Mouse (Mus musculus): ENCODE results near the gene Vps29.

The Vps29 gene

DNA sequence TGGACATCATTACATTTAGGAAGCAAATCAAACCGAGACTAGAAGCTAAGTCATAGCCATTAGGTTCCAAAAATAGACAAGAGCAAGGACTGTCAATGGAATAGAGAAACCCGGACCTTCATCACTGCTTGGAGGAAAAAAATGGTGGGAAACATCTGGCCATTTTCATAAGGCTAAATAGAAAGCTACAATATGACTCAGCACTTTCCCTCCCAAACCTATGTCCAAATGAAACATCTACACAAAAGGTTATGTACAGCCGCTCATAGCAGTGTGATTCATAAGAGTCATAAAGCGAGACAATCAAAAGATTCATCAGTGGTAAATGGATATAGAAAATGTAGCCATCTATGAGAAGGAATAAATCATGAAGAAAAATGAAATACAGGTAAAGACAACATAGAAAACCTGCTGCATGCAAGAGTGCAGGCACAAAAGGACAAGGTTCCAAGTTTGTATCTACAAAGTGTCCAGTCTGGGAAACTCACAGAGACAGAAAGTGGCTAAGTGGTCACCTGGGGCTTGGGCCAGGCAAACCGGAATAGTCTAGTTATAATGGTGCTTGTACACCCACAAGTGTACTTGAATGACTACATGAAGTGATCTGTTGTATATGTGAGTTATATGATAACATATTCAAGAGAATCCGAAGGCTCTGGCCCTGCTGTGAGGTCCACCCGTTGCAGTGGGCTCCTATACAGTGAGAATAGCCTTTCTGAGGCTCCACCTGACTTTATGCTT, 17.4 kb upstream of the Vps29 start:
- no peak for DNase-seq

DNA sequence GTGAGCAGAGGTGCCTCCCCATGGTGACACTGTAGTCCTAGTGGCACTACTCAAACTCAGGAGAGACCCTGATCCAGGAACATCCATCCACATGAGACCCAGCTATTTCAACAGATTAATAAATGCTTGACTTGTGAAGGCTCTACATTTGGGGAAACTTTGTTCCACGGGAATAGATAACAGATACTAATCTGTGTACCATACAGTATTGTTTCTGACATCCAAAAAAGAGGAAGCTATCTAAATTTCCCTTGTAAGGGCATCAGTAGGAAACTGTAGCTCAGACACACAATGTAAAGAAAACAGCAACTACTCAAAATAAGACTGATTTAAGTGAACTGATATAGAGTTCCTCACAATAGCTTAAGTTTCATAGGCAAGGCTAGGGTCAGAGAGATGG, 11.3 kb upstream of the Vps29 start:
- no peak for DNase-seq

DNA sequence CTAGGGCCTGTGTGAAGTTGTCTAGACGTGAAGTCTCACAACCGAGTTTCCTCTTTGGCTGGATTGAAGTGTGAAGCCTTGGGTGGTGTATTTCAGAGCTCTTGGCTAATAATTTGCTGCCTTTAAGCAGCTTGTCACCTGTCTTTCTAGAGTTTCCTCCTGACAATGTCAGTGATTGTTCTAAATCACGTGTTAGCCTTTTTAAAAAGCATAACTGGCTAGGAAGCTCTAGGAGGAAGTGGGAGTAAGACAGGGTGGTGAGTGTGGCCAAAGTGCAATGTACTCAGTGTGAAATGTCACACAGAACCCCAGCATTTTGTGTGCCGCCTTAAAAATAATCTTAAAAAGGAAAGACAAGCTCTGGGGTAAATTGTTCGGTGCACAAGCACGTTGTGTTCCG, 10.4 kb upstream of the Vps29 start:
- no peak for DNase-seq

GRCm38 (mm10) chr5:122344260-122344659, 9.9 kb upstream of the Vps29 start:
- peak; percentile 84 for DNase-seq

GRCm38 (mm10) chr5:122345777-122346176, 8.4 kb upstream of the Vps29 start:
- DNase-seq = no peak

GRCm38 (mm10) chr5:122354492-122355067, 411 bp downstream of the Vps29 start:
- no peak for DNase-seq

DNA sequence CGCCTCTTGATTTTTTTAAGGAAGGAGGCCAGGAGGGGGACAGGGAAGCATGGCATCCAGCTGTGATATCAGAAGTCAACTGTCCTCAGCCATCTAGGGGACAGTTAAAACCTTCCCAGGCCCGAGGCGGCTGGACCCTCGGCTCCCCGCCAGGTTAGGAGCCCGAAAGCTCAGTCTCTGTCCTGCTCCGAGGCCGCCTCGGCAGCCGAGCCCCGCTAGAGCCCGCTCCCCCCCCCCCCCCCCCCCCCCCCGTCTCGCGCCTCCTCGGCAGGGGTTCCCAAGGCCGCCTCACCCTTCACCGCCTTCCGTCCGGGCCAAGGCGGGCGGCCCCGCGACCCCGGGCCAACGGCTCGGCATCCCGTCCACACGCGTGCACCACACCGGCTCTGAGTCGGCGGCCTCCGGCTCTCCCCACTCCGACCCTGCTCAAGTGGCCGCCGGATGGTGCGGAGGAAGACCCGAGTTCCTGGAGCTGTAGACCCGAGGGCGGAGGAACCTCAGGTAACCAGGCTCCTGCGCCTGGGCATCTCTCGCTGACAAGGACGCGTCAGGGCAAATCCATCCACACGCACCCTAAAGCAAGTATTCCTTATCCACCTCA, 17.5 kb downstream of the Vps29 start, which contains the start of gene Gpn3:
Gene Gpn3, plus strand, starts transcription at position 286 of the 601 bp plus-strand sequence.
- DNase-seq = no peak

- peak; percentile 100 for DNase-seq
Measured at GRCm38 (mm10) chr5:122372192-122372769, 18.1 kb downstream of the Vps29 start, which contains the start of gene Fam216a. Fam216a (minus strand) TSS chr5:122372364.

- DNase-seq = no peak
Measured at GRCm38 (mm10) chr5:122372878-122373277, 18.7 kb downstream of the Vps29 start.

GRCm38 (mm10) chr5:122377101-122377833, 23.1 kb downstream of the Vps29 start:
- DNase-seq = no peak

DNA sequence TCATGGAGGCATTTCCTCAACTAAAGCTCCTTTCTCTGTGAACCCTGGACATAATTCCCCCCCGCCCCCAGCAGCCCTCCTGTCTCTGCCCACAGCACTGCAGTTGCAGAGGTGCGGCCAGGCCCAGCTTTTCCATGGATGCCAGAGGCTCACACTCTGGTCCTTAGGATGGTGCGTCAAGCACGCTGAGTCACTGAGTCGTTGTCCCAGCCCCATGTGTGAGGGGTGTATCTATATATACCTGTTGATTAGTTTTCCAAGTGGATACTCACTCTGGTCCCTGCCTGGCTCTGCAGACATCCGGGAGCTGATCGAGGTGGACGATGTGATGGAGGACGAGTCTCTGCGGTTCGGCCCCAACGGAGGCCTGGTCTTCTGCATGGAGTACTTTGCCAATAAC, 24.0 kb downstream of the Vps29 start:
- no peak for DNase-seq

DNA sequence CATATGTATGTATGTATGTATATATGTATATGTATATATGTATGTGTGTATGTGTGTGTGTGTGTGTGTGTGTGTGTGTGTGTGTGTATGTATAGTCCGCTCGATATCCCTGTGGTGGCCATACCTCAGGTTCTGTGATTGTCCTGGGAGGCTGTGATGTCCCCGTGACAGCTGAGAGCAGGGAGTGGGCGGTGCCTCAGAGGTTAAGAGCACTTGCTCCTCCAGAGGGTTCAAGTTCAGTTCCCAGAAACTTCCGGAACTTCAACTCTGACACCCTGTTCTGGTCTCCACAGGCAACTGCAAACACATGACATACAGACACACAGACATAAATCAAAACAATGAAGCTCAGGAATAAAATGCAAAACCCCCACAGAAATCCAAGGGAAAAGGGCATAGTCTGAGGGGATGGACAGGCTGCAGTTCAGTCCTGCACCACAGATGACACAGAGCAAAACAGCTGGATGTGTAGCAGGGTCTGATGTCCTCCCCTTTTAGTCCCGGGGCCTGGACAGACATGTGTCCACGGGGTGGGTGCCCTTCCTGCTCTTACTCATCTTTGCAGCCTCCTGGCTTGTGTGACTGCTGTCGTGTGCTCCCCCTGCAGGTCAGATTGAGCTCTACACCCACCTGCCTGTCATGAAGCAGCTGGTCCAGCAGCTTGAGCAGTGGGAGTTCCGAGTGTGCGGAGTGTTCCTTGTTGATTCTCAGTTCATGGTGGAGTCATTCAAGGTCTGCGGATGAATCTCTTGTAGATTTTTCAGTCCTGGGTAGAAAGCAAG, 25.4 kb downstream of the Vps29 start:
- peak; percentile 78 for DNase-seq

DNA sequence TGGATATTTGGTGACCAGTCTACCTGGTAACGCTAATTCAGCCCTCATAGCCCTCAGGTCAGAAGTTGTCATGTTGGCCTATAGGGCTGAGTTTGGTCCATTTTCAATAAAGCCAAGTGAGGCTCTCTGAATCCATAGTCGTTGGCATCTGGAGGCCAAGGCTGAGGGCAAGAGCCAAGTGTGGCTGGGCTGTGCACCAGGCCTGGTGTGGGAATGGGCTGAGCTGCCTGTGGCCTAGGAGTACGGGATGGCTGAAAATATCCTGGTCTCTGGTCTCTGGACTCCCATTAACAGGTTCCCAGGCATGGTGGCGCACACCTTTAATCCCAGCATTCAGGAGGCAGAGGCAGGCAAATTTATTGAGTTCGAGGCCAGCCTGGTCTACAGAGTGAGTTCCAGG, 35.8 kb downstream of the Vps29 start:
- DNase-seq = no peak

DNA sequence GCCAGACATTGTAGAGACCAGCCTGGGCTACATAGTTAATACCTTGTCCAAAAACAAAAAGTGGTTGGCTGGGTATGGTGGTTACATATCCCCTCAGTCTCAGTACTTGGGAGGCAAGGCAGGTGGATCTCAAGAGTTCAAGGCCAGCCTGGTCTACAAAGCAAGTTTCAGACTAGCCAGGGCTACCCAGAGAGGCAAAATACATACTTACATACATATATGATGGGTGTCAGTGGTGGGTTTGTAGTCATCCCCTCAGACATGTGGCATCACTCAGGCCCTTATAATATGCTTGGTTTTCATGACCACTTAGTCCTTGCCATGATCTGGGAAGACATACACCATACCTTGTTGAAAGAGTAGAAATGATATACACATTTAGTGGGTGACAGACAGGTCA, 36.5 kb downstream of the Vps29 start:
- DNase-seq = no peak

DNA sequence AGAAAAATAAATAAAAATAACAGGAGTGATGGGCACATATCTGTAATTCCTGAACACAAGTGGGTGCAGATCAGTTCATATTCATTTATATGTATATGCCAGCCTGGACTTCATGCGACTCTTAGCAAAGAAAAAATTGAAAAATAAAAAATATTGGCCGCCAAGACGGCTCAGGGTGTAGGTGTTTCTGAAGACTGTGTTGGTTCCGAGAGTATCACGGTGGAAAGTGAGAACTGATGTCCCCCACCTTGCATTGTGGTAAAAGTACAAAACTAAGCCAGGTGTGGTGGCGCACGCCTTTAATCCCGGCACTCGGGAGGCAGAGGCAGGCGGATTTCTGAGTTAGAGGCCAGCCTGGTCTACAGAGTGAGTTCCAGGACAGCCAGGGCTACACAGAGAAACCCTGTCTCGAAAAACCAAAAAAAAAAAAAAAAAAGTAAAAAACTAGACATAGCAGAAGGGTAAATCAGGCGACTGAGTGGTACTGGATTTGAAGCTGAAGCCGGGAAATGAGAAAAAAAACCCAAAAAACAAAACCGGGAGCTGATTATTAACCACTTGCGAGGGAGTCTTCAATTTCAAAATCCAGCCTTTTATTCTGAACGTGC, 37.1 kb downstream of the Vps29 start:
- no peak for DNase-seq

DNA sequence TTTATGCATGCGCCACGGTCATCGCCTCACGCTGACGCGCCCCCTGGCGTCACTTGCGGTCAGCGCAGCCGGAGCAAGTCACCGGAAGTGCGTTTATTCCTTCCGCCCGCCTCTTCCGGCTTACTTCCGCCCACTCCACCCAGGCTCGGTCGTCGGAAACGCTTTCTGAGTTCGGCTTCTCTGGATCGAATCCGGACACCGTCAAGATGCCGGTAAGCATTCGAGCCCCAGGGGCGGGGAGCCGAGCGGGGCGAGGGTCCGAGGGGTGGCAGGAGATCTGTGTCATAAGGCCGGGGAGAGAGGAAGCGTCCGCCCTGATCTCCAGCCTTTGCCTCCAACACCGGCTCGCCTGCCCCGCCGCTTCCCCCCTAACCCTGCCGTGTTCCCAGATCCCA, 37.6 kb downstream of the Vps29 start, which contains the start of gene Arpc3:
Gene Arpc3, plus strand, starts transcription at position 93 of the 395 bp plus-strand sequence.
- DNase-seq = peak; percentile 94

DNA sequence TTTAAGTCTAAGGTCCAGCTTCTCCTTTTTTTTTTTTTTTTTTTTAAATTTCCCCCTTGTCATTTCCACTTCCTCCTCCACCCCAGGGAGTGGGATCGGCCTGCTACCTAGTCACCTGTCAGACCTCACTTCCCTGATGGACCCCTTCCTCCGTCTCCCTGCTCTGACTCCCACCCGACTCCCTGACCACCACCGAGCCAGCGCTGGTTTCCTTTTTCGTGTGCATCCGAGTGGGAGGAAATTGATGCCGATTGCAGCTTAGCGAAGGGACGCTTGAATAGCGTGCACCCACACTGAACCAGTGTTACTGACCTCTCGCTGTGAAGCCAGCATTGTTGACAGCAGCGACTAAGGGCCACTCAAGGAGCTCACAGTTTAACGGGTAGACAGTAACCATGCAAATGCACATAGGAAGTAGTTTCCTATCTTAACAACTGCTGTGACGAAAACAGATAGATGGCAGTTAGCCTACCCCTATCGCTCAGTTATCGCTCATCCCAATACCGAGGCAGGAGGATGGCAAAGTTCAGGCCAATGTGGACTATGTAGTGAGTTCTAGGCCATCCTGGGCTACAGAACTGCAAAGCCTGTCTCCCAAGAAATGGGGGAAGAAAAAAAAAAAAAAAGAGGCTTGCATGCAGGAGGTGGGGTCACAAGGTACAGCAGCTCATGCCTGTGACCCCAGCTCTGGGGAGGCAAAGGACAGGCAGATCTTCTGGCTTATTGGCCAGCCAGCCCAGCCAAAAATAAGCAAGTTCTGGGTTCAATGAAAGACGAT, 38.2 kb downstream of the Vps29 start:
- peak; percentile 7 for DNase-seq

GRCm38 (mm10) chr5:122393887-122394286, 39.7 kb downstream of the Vps29 start:
- DNase-seq = peak; percentile 74

- peak; percentile 20 for DNase-seq
Measured at GRCm38 (mm10) chr5:122396791-122397190, 42.6 kb downstream of the Vps29 start.

- no peak for DNase-seq
Measured at GRCm38 (mm10) chr5:122397495-122397894, 43.3 kb downstream of the Vps29 start.

- DNase-seq = no peak
Measured at GRCm38 (mm10) chr5:122399871-122400270, 45.7 kb downstream of the Vps29 start.
